Mouse (Mus musculus) hindbrain, embryonic 10.5 days (tissue): Measurements from ENCODE around the gene Hist2h2ac. TPM values are rescaled to one million over a fixed set of nuclear protein-coding genes. Genes with fewer than 3 reads are reported as not detected.
A peak's percentile ranks its signal among the peaks of the same experiment; 100 is the strongest.
"Not testable (repeated sequence)": the region's sequence is repeated elsewhere in the genome, so short reads cannot be mapped to it uniquely, and the experiment has no call there.

Experiments used
- DNase-seq: peaks from one replicate; pipeline ENCODE4 v3.0.0-alpha.2; 2017; ENCODE audit warnings: low spot score
- H3K27ac ChIP-seq: fragments of 300-500 bp; sonication (generic); 2 replicates; pipeline ENCODE4 v1.5.1; 2016; ENCODE audit warnings: mild to moderate bottlenecking, moderate library complexity
- H3K27me3 ChIP-seq: fragments of 300-500 bp; sonication (generic); 2 replicates; pipeline ENCODE4 v1.6.1; 2016; ENCODE audit warnings: mild to moderate bottlenecking; ENCODE audit not compliant: poor library complexity, insufficient read depth, severe bottlenecking
- H3K36me3 ChIP-seq: fragments of 300-500 bp; sonication (generic); 2 replicates; pipeline ENCODE4 v1.6.1; 2016; ENCODE audit warnings: mild to moderate bottlenecking, moderate library complexity
- H3K4me1 ChIP-seq: fragments of 300-500 bp; sonication (generic); replicated peaks from 2 replicates; pipeline ENCODE4 v1.6.1; 2016; ENCODE audit warnings: mild to moderate bottlenecking
- H3K4me3 ChIP-seq: fragments of 300-500 bp; sonication (generic); 2 replicates; pipeline ENCODE4 v1.5.1; 2016; ENCODE audit warnings: mild to moderate bottlenecking, moderate library complexity
- H3K9me3 ChIP-seq: fragments of 300-500 bp; sonication (generic); 2 replicates; pipeline ENCODE4 v1.6.1; 2016; ENCODE audit warnings: mild to moderate bottlenecking, moderate library complexity
- WGBS: fragments of 180-500 bp; shearing (Covaris S2); methylation state at CpG from one replicate; pipeline ENCODE4 v1.1.7; 2016; 5-methylcytosine and 5-hydroxymethylcytosine counted together
- polyA plus RNA-seq: library from polyadenylated mRNA; unstranded; fragments of >200 nt; fragmentation: Nextera tagmentation; extraction: Ambion mirVana; gene quantifications from 2 replicates; pipeline ENCODE4 v1.2.1, GENCODE M21; 2016

Gene Hist2h2ac
- 7.6 and 12.0 TPM in 2 replicates for polyA plus RNA-seq

- H3K36me3 ChIP-seq = no peaks in the 10 kb centered on the region
- H3K27ac ChIP-seq = peak within 1 kb of the TSS; percentile 97
- H3K4me1 ChIP-seq = peaks cover 64% of the 10 kb centered on the region
- peak; percentile 82 for DNase-seq
- no peaks in the 10 kb centered on the region for H3K27me3 ChIP-seq
- no peaks in the 10 kb centered on the region for H3K9me3 ChIP-seq
- WGBS = under 1% methylated on average over 43 of the region's 43 CpGs
- peak within 1 kb of the TSS; percentile 68 for H3K4me3 ChIP-seq
Measured at GRCm38 (mm10) chr3:96220765-96221639, at the start of gene Hist2h2ac, which contains the start of gene Hist2h2be. TSS of gene Hist2h2ac (minus strand) at chr3:96220880. TSS of gene Hist2h2be (plus strand) at chr3:96221119.

GRCm38 (mm10) chr3:96269511-96270474 lies 49.1 kb upstream of the Hist2h2ac start, which contains the start of gene Hist2h2bb:
TSS of gene Hist2h2bb (plus strand) at chr3:96269752.
- under 1% methylated on average over 45 of the region's 45 CpGs for WGBS

GRCm38 (mm10) chr3:96268776-96269378 lies 48.2 kb upstream of the Hist2h2ac start:
- not testable (repeated sequence) for H3K36me3 ChIP-seq, H3K27me3 ChIP-seq, H3K9me3 ChIP-seq
- Histone ChIP-seq H3K4me3 (peak overlapping the region; percentile 66), H3K4me1 (peaks cover 29% of the 10 kb centered on the region), H3K27ac (peak overlapping the region; percentile 94)
- WGBS = under 1% methylated on average over 20 of the region's 44 CpGs
- peak; percentile 46 for DNase-seq

More at GRCm38 (mm10) chr3:96269511-96270474, 49.1 kb upstream of the Hist2h2ac start, which contains the start of gene Hist2h2bb:
- Histone ChIP-seq H3K27me3 (no peaks in the 10 kb centered on the region; the same call in 1 of the 2 replicates), H3K4me3 (peak within 1 kb of the TSS; percentile 66), H3K27ac (peak within 1 kb of the TSS; percentile 94), H3K36me3 (no peaks in the 10 kb centered on the region), H3K9me3 (no peaks in the 10 kb centered on the region), H3K4me1 (peaks cover 20% of the 10 kb centered on the region)
- peak; percentile 92 for DNase-seq

- 25% methylated on average over 30 of the region's 30 CpGs for WGBS
- Histone ChIP-seq H3K4me3 (peak within 1 kb of the TSS; percentile 66), H3K4me1 (peaks cover 33% of the 10 kb centered on the region), H3K27ac (peak within 1 kb of the TSS; percentile 94), H3K27me3 (no peaks in the 10 kb centered on the region), H3K9me3 (no peaks in the 10 kb centered on the region), H3K36me3 (no peaks in the 10 kb centered on the region)
- peak; percentile 82 for DNase-seq
Measured at GRCm38 (mm10) chr3:96268051-96268775, 47.5 kb upstream of the Hist2h2ac start, which contains the start of gene Hist2h3b. TSS of gene Hist2h3b (plus strand) at chr3:96268654.

GRCm38 (mm10) chr3:96267541-96267940 lies 46.9 kb upstream of the Hist2h2ac start:
- peaks cover 38% of the 10 kb centered on the region for H3K4me1 ChIP-seq
- H3K9me3 ChIP-seq = no peaks in the 10 kb centered on the region
- 79% methylated on average over 4 of the region's 4 CpGs for WGBS
- H3K27me3 ChIP-seq = no peaks in the 10 kb centered on the region
- no peak for DNase-seq
- peak overlapping the region; percentile 49; the same call in 1 of the 2 replicates for H3K4me3 ChIP-seq
- H3K27ac ChIP-seq = peak overlapping the region; percentile 92
- no peaks in the 10 kb centered on the region for H3K36me3 ChIP-seq

- WGBS = 89% methylated on average over 8 of the region's 8 CpGs
- peaks cover 51% of the 10 kb centered on the region for H3K4me1 ChIP-seq
- peak overlapping the region; percentile 92 for H3K27ac ChIP-seq
- no peaks in the 10 kb centered on the region for H3K36me3 ChIP-seq
- no peaks in the 10 kb centered on the region for H3K9me3 ChIP-seq
- DNase-seq = no peak
- no peaks in the 10 kb centered on the region for H3K27me3 ChIP-seq
- H3K4me3 ChIP-seq = no peak overlapping the region
Measured at GRCm38 (mm10) chr3:96266132-96266710, 45.5 kb upstream of the Hist2h2ac start.

- Histone ChIP-seq H3K27ac (peak overlapping the region; percentile 99), H3K4me3 (peak overlapping the region; percentile 65), H3K9me3 (no peaks in the 10 kb centered on the region), H3K4me1 (peaks cover 47% of the 10 kb centered on the region), H3K36me3 (no peaks in the 10 kb centered on the region), H3K27me3 (no peaks in the 10 kb centered on the region)
- WGBS = 72% methylated on average over 7 of the region's 7 CpGs
- peak; percentile 29 for DNase-seq
Measured at GRCm38 (mm10) chr3:96264404-96264949, 43.8 kb upstream of the Hist2h2ac start.

GRCm38 (mm10) chr3:96263558-96264403 lies 43.1 kb upstream of the Hist2h2ac start:
- no peaks in the 10 kb centered on the region for H3K36me3 ChIP-seq
- no peaks in the 10 kb centered on the region for H3K27me3 ChIP-seq
- H3K4me3 ChIP-seq = peak overlapping the region; percentile 65
- DNase-seq = peak; percentile 61
- H3K27ac ChIP-seq = peak overlapping the region; percentile 99
- no peaks in the 10 kb centered on the region for H3K9me3 ChIP-seq
- H3K4me1 ChIP-seq = peaks cover 47% of the 10 kb centered on the region
- 8% methylated on average over 27 of the region's 27 CpGs for WGBS

- WGBS = under 1% methylated on average over 40 of the region's 40 CpGs
- peaks cover 45% of the 10 kb centered on the region for H3K4me1 ChIP-seq
Measured at GRCm38 (mm10) chr3:96262979-96263550, 42.4 kb upstream of the Hist2h2ac start, which contains the start of gene Hist2h4. TSS of gene Hist2h4 (minus strand) at chr3:96263311.

GRCm38 (mm10) chr3:96262216-96262875 lies 41.7 kb upstream of the Hist2h2ac start:
- WGBS = 2% methylated on average over 19 of the region's 19 CpGs
- H3K9me3 ChIP-seq = no peaks in the 10 kb centered on the region
- peak; percentile 87 for DNase-seq
- H3K4me3 ChIP-seq = peak overlapping the region; percentile 65
- H3K27me3 ChIP-seq = no peaks in the 10 kb centered on the region
- peaks cover 38% of the 10 kb centered on the region for H3K4me1 ChIP-seq
- H3K36me3 ChIP-seq = no peaks in the 10 kb centered on the region
- H3K27ac ChIP-seq = peak overlapping the region; percentile 99

More at GRCm38 (mm10) chr3:96262979-96263550, 42.4 kb upstream of the Hist2h2ac start, which contains the start of gene Hist2h4:
- peak within 1 kb of the TSS; percentile 65 for H3K4me3 ChIP-seq
- H3K36me3 ChIP-seq = no peaks in the 10 kb centered on the region
- H3K27me3 ChIP-seq = no peaks in the 10 kb centered on the region
- H3K9me3 ChIP-seq = no peaks in the 10 kb centered on the region
- DNase-seq = peak; percentile 95
- H3K27ac ChIP-seq = peak within 1 kb of the TSS; percentile 99
